Mouse (Mus musculus): Measurements from ENCODE around the gene Vps16. TPM values are rescaled to one million over a fixed set of nuclear protein-coding genes. Genes with fewer than 3 reads are reported as not detected.
A peak's percentile ranks its signal among the peaks of the same experiment; 100 is the strongest.

The Vps16 gene
- 83.2 and 93.8 TPM in 2 replicates for polyA plus RNA-seq (2015; fragmentation: Nextera tagmentation; extraction: Ambion mirVana)

DNA sequence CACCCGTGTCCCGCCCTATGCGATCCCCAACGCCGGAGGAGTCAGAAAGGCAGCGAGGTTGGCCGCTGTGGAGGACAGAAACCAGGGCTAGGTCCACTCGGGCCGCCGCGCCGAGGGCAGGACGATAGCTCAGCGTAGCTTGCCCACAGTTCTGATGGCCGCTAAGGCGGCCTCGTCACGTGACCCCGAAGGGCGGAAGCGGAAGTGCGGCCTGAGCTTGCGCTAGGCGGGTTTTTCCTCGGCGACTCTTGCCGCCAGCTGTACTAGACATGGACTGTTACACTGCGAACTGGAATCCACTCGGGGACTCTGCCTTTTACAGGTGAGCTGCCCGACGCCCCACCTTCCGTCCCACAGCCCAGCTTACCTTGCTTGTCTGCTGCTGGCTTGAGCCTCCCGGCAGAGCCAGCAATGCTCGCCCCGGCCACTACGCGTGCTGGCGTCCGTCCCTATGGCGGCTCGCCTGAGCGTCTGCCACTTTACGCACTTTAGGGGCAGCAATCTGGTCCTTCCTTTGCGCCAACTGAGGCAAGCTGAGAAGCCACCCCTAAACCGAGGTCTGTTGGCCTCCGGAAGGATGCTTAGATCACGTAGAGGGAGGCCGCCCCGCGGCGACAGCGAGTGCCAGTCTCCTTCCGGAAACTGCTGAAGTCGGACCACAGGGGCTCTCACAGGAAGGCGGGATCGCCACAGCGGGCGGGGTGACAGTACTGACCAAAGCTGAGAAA is at the start of gene Vps16, which contains the start of gene Pced1a:
Gene Vps16, plus strand, starts transcription at position 214 of the 728 bp plus-strand sequence.
Gene Pced1a, minus strand, starts transcription at position 576 of the 728 bp plus-strand sequence.
- peak within 1 kb of the TSS; percentile 94 for H3K4me2 ChIP-seq (ENCODE audit: low read depth, low read length)
- H3K9me3 ChIP-seq (replicated peaks; ENCODE audit: control insufficient read depth, low read length), result no peaks in the 10 kb centered on the region
- peak within 1 kb of the TSS; percentile 93 for H3K9ac ChIP-seq (ENCODE audit: low read length)
- H3K27me3 ChIP-seq (ENCODE audit: control insufficient read depth, insufficient read depth, low read length), result no peaks in the 10 kb centered on the region
- H3K27ac ChIP-seq (ENCODE audit: low read length), result peak within 1 kb of the TSS; percentile 92
- peak; percentile 97 for ATAC-seq (ENCODE audit: insufficient read depth, low FRiP score)
- WGBS, result under 1% methylated on average over 58 of the region's 58 CpGs
- H3K4me1 ChIP-seq (ENCODE audit: control insufficient read depth, insufficient read depth, low read length), result peaks cover 17% of the 10 kb centered on the region
- peaks cover 4% of the 10 kb centered on the region; the same call in 1 of the 2 replicates for H3K36me3 ChIP-seq (ENCODE audit: control insufficient read depth, insufficient read depth, low read length)
- peak within 1 kb of the TSS; percentile 89 for H3K4me3 ChIP-seq (replicated peaks; ENCODE audit: low read length)

DNA sequence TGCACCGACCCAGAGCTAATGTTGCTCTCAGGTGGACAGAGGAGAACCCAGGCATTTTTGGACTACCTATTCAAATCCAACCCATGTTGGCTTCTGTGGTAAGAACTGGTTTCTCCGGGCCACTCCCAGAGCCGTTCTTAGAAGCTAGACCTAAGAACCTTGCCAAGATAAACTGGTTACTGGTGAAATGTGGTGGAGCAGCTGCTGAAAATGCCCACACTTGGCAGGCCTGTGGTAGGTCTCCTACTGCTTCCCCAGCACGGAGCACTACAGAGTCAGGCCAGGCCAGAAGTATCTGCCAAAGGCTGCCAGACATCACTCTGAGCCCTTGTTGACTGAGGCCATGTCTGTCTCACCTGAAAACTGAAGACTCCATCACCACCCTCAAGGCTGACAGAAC is 49.2 kb upstream of the Vps16 start:
- Histone ChIP-seq H3K27ac (ENCODE audit: low read length) (no peak overlapping the region), H3K27me3 (ENCODE audit: control insufficient read depth, insufficient read depth, low read length) (no peaks in the 10 kb centered on the region), H3K9me3 (replicated peaks; ENCODE audit: control insufficient read depth, low read length) (no peaks in the 10 kb centered on the region), H3K4me2 (ENCODE audit: low read depth, low read length) (no peak overlapping the region), H3K4me1 (ENCODE audit: control insufficient read depth, insufficient read depth, low read length) (no peaks in the 10 kb centered on the region), H3K9ac (ENCODE audit: low read length) (no peak overlapping the region), H3K36me3 (ENCODE audit: control insufficient read depth, insufficient read depth, low read length) (no peaks in the 10 kb centered on the region), H3K4me3 (replicated peaks; ENCODE audit: low read length) (no peak overlapping the region)
- no peak for ATAC-seq (ENCODE audit: insufficient read depth, low FRiP score)
- 74% methylated on average over 4 of the region's 4 CpGs for WGBS

DNA sequence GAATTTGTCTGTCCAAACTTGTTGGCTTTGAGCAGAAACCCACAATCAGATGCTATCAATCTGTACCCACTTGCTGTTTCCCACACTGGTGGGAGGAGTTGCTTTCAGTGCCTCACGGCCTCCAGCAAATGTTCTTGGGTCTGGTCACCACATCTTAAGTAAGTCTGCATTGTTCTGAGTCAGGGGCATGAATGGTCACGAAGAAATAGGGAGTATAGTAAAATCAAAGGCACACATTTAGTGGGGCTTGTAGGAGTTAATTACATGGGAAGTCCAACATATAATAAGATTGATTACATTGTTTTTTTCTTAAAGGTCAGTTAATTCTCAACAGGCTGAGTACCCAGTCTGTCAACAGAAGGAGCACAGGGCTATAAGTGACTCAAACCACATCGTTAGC is 40.9 kb upstream of the Vps16 start:
- H3K9me3 ChIP-seq (replicated peaks; ENCODE audit: control insufficient read depth, low read length), result no peaks in the 10 kb centered on the region
- H3K9ac ChIP-seq (ENCODE audit: low read length), result no peak overlapping the region
- H3K4me3 ChIP-seq (replicated peaks; ENCODE audit: low read length), result no peak overlapping the region
- no peak for ATAC-seq (ENCODE audit: insufficient read depth, low FRiP score)
- no peaks in the 10 kb centered on the region for H3K36me3 ChIP-seq (ENCODE audit: control insufficient read depth, insufficient read depth, low read length)
- no peak overlapping the region for H3K27ac ChIP-seq (ENCODE audit: low read length)
- no peaks in the 10 kb centered on the region for H3K27me3 ChIP-seq (ENCODE audit: control insufficient read depth, insufficient read depth, low read length)
- WGBS, result 50% methylated on average over 3 of the region's 3 CpGs
- H3K4me2 ChIP-seq (ENCODE audit: low read depth, low read length), result no peak overlapping the region
- H3K4me1 ChIP-seq (ENCODE audit: control insufficient read depth, insufficient read depth, low read length), result no peaks in the 10 kb centered on the region

DNA sequence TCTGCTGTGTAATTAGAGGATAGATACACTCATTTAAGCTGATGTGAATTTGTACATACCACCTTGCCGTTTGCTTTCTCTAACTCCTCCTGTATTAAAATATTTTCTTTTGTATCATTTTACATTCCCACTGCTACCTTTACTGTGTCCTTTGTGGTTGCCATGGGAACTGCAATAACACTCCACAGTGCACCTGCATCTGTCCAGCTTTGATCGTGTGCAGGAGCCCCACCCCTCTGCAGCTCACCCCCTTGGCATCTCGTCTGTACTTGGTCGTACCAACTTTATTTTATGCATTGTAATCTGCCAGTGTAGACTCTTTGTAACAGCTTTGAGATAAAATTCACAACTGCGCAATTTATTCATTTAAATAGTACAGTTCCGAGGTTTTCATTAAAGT is 40.2 kb upstream of the Vps16 start:
- H3K4me3 ChIP-seq (replicated peaks; ENCODE audit: low read length), result no peak overlapping the region
- no peaks in the 10 kb centered on the region for H3K4me1 ChIP-seq (ENCODE audit: control insufficient read depth, insufficient read depth, low read length)
- no peak for ATAC-seq (ENCODE audit: insufficient read depth, low FRiP score)
- no peak overlapping the region for H3K9ac ChIP-seq (ENCODE audit: low read length)
- no peaks in the 10 kb centered on the region for H3K27me3 ChIP-seq (ENCODE audit: control insufficient read depth, insufficient read depth, low read length)
- H3K36me3 ChIP-seq (ENCODE audit: control insufficient read depth, insufficient read depth, low read length), result no peaks in the 10 kb centered on the region
- H3K9me3 ChIP-seq (replicated peaks; ENCODE audit: control insufficient read depth, low read length), result no peaks in the 10 kb centered on the region
- H3K4me2 ChIP-seq (ENCODE audit: low read depth, low read length), result no peak overlapping the region
- 60% methylated on average over 6 of the region's 6 CpGs for WGBS
- H3K27ac ChIP-seq (ENCODE audit: low read length), result no peak overlapping the region

DNA sequence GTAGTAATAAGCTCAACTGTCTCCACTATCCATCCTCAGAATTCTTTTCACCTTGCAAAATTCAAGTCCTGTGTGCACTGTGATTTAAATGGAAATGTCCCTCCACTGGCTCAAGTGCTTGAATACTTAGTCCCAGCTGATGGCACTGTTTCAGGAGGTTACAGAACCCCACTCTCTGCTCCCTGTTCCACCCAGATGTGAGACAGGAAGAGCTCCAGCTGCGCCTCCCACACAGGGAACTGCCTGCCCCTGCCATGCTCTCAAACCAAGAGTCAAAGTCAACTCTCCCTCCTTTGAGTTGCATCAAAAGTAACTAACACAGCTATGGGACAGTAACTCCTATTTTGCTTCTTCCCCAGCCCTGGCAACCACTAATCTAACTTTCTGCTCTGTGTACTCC is 37.9 kb upstream of the Vps16 start:
- H3K4me3 ChIP-seq (replicated peaks; ENCODE audit: low read length), result no peak overlapping the region
- no peaks in the 10 kb centered on the region for H3K4me1 ChIP-seq (ENCODE audit: control insufficient read depth, insufficient read depth, low read length)
- H3K9me3 ChIP-seq (replicated peaks; ENCODE audit: control insufficient read depth, low read length), result no peaks in the 10 kb centered on the region
- H3K27ac ChIP-seq (ENCODE audit: low read length), result no peak overlapping the region
- no peaks in the 10 kb centered on the region for H3K36me3 ChIP-seq (ENCODE audit: control insufficient read depth, insufficient read depth, low read length)
- WGBS, result 43% methylated on average over 1 of the region's 1 CpGs
- ATAC-seq (ENCODE audit: insufficient read depth, low FRiP score), result no peak
- no peak overlapping the region for H3K9ac ChIP-seq (ENCODE audit: low read length)
- H3K4me2 ChIP-seq (ENCODE audit: low read depth, low read length), result no peak overlapping the region
- no peaks in the 10 kb centered on the region for H3K27me3 ChIP-seq (ENCODE audit: control insufficient read depth, insufficient read depth, low read length)

DNA sequence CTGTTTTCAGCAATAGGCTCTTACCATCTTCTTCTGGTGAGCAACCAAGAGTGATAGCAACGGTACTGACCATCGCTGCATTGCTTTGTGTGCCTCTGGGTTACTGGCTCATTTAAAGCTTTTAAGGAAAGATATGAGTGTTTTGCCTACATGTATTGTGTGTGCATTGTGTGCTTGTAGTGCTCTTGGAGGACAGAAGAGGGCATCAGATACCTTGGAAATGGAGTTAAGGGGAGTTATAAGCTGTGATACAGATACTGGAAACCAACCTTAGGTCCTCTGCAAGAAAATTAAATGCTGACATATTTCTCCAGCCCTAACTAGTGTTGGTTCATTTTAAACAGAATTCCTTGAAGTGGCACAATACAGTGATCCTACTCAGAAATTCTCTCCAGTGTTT is 35.3 kb upstream of the Vps16 start:
- Histone ChIP-seq H3K4me3 (replicated peaks; ENCODE audit: low read length) (no peak overlapping the region), H3K36me3 (ENCODE audit: control insufficient read depth, insufficient read depth, low read length) (no peaks in the 10 kb centered on the region), H3K9ac (ENCODE audit: low read length) (no peak overlapping the region), H3K27ac (ENCODE audit: low read length) (no peak overlapping the region), H3K4me2 (ENCODE audit: low read depth, low read length) (no peak overlapping the region), H3K9me3 (replicated peaks; ENCODE audit: control insufficient read depth, low read length) (no peaks in the 10 kb centered on the region), H3K4me1 (ENCODE audit: control insufficient read depth, insufficient read depth, low read length) (no peaks in the 10 kb centered on the region), H3K27me3 (ENCODE audit: control insufficient read depth, insufficient read depth, low read length) (no peaks in the 10 kb centered on the region)
- WGBS, result 87% methylated on average over 2 of the region's 2 CpGs
- no peak for ATAC-seq (ENCODE audit: insufficient read depth, low FRiP score)

DNA sequence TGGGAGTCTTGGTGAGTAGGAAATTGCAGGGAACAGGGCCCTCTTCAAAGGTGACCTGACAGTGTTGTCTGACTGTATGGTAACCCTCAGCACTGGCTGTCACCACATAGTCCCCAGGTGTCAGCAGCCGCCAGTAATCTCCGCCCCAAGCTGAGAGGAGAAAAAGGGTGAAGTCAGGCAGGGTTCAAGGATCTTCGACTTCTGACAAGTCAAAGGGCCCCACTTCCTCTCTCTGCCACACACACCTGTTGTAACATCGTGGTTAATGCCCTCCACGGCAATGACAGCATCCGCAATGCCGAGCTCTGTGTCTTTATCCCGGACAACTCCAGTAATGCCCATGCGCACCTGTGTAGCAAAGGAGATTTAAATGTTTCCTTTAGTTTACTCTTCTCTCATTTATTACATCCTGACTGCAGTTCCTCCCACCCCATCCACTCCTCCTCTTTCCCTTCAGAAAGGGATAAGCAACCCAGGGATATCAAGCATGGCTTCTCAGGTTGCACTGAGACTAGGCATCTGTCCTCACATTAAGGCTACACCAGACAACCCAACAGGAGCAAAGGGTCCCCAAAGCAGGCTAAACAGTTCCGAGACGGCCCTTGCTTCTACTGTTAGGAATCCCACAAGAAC is 33.0 kb upstream of the Vps16 start:
- Histone ChIP-seq H3K4me2 (ENCODE audit: low read depth, low read length) (no peak overlapping the region), H3K9me3 (replicated peaks; ENCODE audit: control insufficient read depth, low read length) (no peaks in the 10 kb centered on the region), H3K27me3 (ENCODE audit: control insufficient read depth, insufficient read depth, low read length) (no peaks in the 10 kb centered on the region), H3K4me1 (ENCODE audit: control insufficient read depth, insufficient read depth, low read length) (no peaks in the 10 kb centered on the region), H3K4me3 (replicated peaks; ENCODE audit: low read length) (no peak overlapping the region), H3K9ac (ENCODE audit: low read length) (no peak overlapping the region), H3K27ac (ENCODE audit: low read length) (no peak overlapping the region), H3K36me3 (ENCODE audit: control insufficient read depth, insufficient read depth, low read length) (no peaks in the 10 kb centered on the region)
- 76% methylated on average over 11 of the region's 11 CpGs for WGBS
- no peak for ATAC-seq (ENCODE audit: insufficient read depth, low FRiP score)

DNA sequence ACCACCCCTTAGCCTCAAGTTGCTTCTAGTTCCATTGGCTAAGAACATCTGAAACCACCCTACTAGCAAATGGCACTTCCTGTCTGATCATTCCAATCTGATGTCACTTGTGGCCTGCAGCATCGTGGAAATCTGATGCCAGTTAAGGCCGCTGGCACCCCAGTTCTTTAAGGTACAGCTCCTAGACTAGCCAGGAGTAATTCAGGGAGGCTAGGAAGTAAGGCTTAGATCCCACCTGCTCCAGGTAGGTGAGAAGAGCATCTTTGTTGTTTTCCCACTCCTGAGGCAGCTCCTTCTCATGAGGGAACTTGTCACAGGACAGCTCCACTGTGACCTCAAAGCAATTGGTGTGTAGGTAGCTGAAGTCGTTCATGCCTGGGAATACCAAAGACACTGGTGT is 31.3 kb upstream of the Vps16 start:
- 83% methylated on average over 3 of the region's 3 CpGs for WGBS
- no peak overlapping the region for H3K4me2 ChIP-seq (ENCODE audit: low read depth, low read length)
- H3K4me1 ChIP-seq (ENCODE audit: control insufficient read depth, insufficient read depth, low read length), result peaks cover 15% of the 10 kb centered on the region
- H3K27ac ChIP-seq (ENCODE audit: low read length), result no peak overlapping the region
- no peaks in the 10 kb centered on the region for H3K27me3 ChIP-seq (ENCODE audit: control insufficient read depth, insufficient read depth, low read length)
- no peaks in the 10 kb centered on the region for H3K9me3 ChIP-seq (replicated peaks; ENCODE audit: control insufficient read depth, low read length)
- no peak overlapping the region for H3K9ac ChIP-seq (ENCODE audit: low read length)
- H3K4me3 ChIP-seq (replicated peaks; ENCODE audit: low read length), result no peak overlapping the region
- no peaks in the 10 kb centered on the region for H3K36me3 ChIP-seq (ENCODE audit: control insufficient read depth, insufficient read depth, low read length)
- ATAC-seq (ENCODE audit: insufficient read depth, low FRiP score), result no peak

DNA sequence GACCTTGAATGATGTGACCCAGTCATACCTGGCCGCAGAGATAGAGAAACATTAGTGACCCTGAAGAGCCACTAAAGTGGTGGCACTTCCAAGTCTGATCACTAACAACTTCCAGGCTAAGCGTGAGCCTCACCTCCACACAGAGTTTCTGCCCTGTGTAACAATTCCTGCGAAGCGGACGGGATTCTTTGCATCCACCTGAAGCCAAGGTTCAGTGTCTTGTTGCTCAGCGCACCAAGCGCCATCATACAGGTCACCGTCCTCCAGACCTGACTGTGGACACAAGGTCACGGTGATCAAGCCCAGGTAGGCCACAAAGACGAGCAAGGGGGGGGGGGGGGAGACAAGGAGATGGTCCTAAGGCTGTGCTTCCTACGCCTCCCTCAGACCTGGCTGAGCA is 28.4 kb upstream of the Vps16 start:
- ATAC-seq (ENCODE audit: insufficient read depth, low FRiP score), result no peak
- H3K36me3 ChIP-seq (ENCODE audit: control insufficient read depth, insufficient read depth, low read length), result no peaks in the 10 kb centered on the region
- H3K27ac ChIP-seq (ENCODE audit: low read length), result no peak overlapping the region
- H3K4me3 ChIP-seq (replicated peaks; ENCODE audit: low read length), result no peak overlapping the region
- no peak overlapping the region for H3K9ac ChIP-seq (ENCODE audit: low read length)
- no peak overlapping the region for H3K4me2 ChIP-seq (ENCODE audit: low read depth, low read length)
- 92% methylated on average over 11 of the region's 11 CpGs for WGBS
- no peaks in the 10 kb centered on the region for H3K27me3 ChIP-seq (ENCODE audit: control insufficient read depth, insufficient read depth, low read length)
- peaks cover 19% of the 10 kb centered on the region for H3K4me1 ChIP-seq (ENCODE audit: control insufficient read depth, insufficient read depth, low read length)
- H3K9me3 ChIP-seq (replicated peaks; ENCODE audit: control insufficient read depth, low read length), result no peaks in the 10 kb centered on the region

Data from stomach, embryonic 16.5 days (tissue).